Mouse (Mus musculus): ENCODE measurements around the gene Rnase10.

GRCm38 (mm10) chr14:51009572-51009971 is 2.0 kb downstream of the Rnase10 start:
- TF ChIP-seq CTCF (IDR thresholded peaks at IDR 0.05; ENCODE audit: low read depth, low read length) (no peak), GATA1 (IDR thresholded peaks at IDR 0.05; ENCODE audit: borderline replicate concordance, low read length) (no peak), TAL1 (conservative IDR thresholded peaks at IDR 0.05; ENCODE audit: low read depth, low read length) (no peak), POLR2AphosphoS5 (IDR thresholded peaks at IDR 0.05; ENCODE audit: insufficient replicate concordance, low read depth, low read length) (no peak), GATA2 (IDR thresholded peaks at IDR 0.05; ENCODE audit: borderline replicate concordance, low read depth, low read length) (no peak)
